Comparison of ENCODE assay signal across 8 mouse cellular contexts in the genomic region with DNA sequence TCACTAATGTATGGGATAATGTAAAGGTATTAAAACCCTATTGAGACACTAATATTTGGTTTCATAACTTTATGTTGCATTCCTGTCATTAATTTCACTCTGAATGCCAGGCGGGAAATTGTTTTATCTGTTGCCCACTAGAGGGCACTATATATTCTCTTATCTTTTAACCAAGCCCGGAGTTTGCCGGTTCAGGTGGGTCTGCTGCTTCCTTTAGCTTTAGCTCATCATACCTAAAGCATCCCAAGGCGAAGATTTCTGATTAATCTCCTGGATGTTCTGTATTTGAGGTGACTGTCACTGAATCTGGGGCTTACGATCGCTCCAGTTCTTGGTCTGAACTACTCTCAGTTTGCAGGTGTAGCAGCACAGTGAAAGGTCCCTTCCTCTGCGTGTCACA. TPM values are rescaled to one million over a fixed set of nuclear protein-coding genes. Genes with fewer than 3 reads are reported as not detected.
DNase-seq lines count a peak whose midpoint lies in the region; ATAC-seq lines count a peak whose summit lies in the region.

No protein-coding gene starts in this region.

- no peak overlapping the region for H3K27ac ChIP-seq in hindbrain, embryonic 16.5 days (ENCODE audit: low read depth, low read length)

- peaks cover 2% of the 10 kb centered on the region for H3K4me1 ChIP-seq in hindbrain, embryonic 16.5 days (ENCODE audit: control insufficient read depth, insufficient read depth, low read depth, low read length)

- WGBS in hindbrain, embryonic 16.5 days = 30% methylated on average over 7 of the region's 7 CpGs

- H3K27me3 ChIP-seq in hindbrain, embryonic 16.5 days (replicated peaks; ENCODE audit: control insufficient read depth, insufficient read depth, low read length) = peaks cover 2% of the 10 kb centered on the region; the same call in 1 of the 2 replicates

- peak overlapping the region; percentile 28 for H3K4me2 ChIP-seq in hindbrain, embryonic 16.5 days (ENCODE audit: low read length)

- no peak overlapping the region for H3K9ac ChIP-seq in hindbrain, embryonic 16.5 days (ENCODE audit: low read depth, low read length)

- H3K4me3 ChIP-seq in hindbrain, embryonic 16.5 days (ENCODE audit: low read length) = no peak overlapping the region

- no peaks in the 10 kb centered on the region for H3K9me3 ChIP-seq in hindbrain, embryonic 16.5 days (ENCODE audit: control insufficient read depth, low read length)

- no peaks in the 10 kb centered on the region for H3K36me3 ChIP-seq in hindbrain, embryonic 16.5 days (ENCODE audit: control insufficient read depth, insufficient read depth, low read length)

- peak; percentile 35 for DNase-seq in kidney, adult 18-20 months
- no peak for DNase-seq in kidney, adult 11 months
- peak; percentile 57 for DNase-seq in CD4-positive helper T cell, adult 2 months (ENCODE audit: low read depth, low spot score)
- DNase-seq in T-cell, adult 2 months (ENCODE audit: low spot score) = peak; percentile 29
- no peak for DNase-seq in spleen, postnatal 36 days (ENCODE audit: low spot score in 2 of 2)
- no peak for DNase-seq in adrenal gland, postnatal 14 days
- no peak for DNase-seq in urinary bladder, postnatal 14 days (ENCODE audit: low spot score)

- ATAC-seq in hindbrain, embryonic 16.5 days = peak; percentile 27; the same call in 1 of the 2 replicates

RNA-seq across cellular contexts. Expression of gene Snx18, which starts 20.6 kb away (rescaled TPM):
- polyA plus RNA-seq in hindbrain, embryonic 16.5 days (2015; fragmentation: Nextera tagmentation; extraction: Ambion mirVana) = 7.1 and 8.4 TPM in 2 replicates
- total RNA-seq in adrenal gland, postnatal 14 days (2021) = 22.6 and 27.6 TPM in 2 replicates

RNA-seq across cellular contexts. Expression of gene Hspb3, which starts 24.6 kb away (rescaled TPM):
- polyA plus RNA-seq in hindbrain, embryonic 16.5 days (2015; fragmentation: Nextera tagmentation; extraction: Ambion mirVana) = 0.41 and 0.56 TPM in 2 replicates
- not detected in 2 replicates for total RNA-seq in adrenal gland, postnatal 14 days (2021)

Comparison
In these comparisons a context has a peak if more than half of its experiments do, and no peak if none do; other contexts are left out.
1. DNase-seq: peak in kidney, adult 18-20 months (single experiment), CD4-positive helper T cell, adult 2 months (single experiment) and T-cell, adult 2 months (single experiment); none in kidney, adult 11 months (single experiment), spleen, postnatal 36 days (0 of 2), adrenal gland, postnatal 14 days (single experiment) and urinary bladder, postnatal 14 days (single experiment).